Mouse (Mus musculus): ENCODE data around the gene Cbr3.

Cbr3 gene

GRCm38 (mm10) chr16:93711411-93712188, 28.6 kb downstream of the Cbr3 start, which contains the start of gene Dop1b:
TSS of gene Dop1b (plus strand) at chr16:93711904.
- DNase-seq (ENCODE audit: low spot score): peak; percentile 99

- no peak for DNase-seq (ENCODE audit: low spot score)
These were observed 29.3 kb downstream of the Cbr3 start for GRCm38 (mm10) chr16:93712189-93712885.

GRCm38 (mm10) chr16:93712966-93713365, 30.0 kb downstream of the Cbr3 start:
- DNase-seq (ENCODE audit: low spot score): no peak

- no peak for DNase-seq (ENCODE audit: low spot score)
These were observed 31.4 kb downstream of the Cbr3 start for GRCm38 (mm10) chr16:93714426-93714825.

- no peak for DNase-seq (ENCODE audit: low spot score)
These were observed 32.8 kb downstream of the Cbr3 start for GRCm38 (mm10) chr16:93715826-93716225.

GRCm38 (mm10) chr16:93717299-93717703, 34.3 kb downstream of the Cbr3 start:
- peak; percentile 29 for DNase-seq (ENCODE audit: low spot score)

GRCm38 (mm10) chr16:93721771-93722170, 38.8 kb downstream of the Cbr3 start:
- no peak for DNase-seq (ENCODE audit: low spot score)

GRCm38 (mm10) chr16:93722476-93722875, 39.5 kb downstream of the Cbr3 start:
- no peak for DNase-seq (ENCODE audit: low spot score)

GRCm38 (mm10) chr16:93725417-93726144, 42.6 kb downstream of the Cbr3 start:
- DNase-seq (ENCODE audit: low spot score): no peak

GRCm38 (mm10) chr16:93726186-93726585, 43.2 kb downstream of the Cbr3 start:
- no peak for DNase-seq (ENCODE audit: low spot score)

- DNase-seq (ENCODE audit: low spot score): no peak
These were observed 45.7 kb downstream of the Cbr3 start for GRCm38 (mm10) chr16:93728676-93729075.

- no peak for DNase-seq (ENCODE audit: low spot score)
These were observed 47.0 kb downstream of the Cbr3 start for GRCm38 (mm10) chr16:93729801-93730721.

GRCm38 (mm10) chr16:93731310-93731709, 48.3 kb downstream of the Cbr3 start:
- DNase-seq (ENCODE audit: low spot score): no peak

GRCm38 (mm10) chr16:93732875-93733569, 50.0 kb downstream of the Cbr3 start:
- no peak for DNase-seq (ENCODE audit: low spot score)

- no peak for DNase-seq (ENCODE audit: low spot score)
These were observed 56.2 kb downstream of the Cbr3 start for GRCm38 (mm10) chr16:93739251-93739650.

Data from ovary, postnatal 10 days (tissue).